Mouse (Mus musculus): ENCODE data around the gene Gm17349. TPM values are rescaled to one million over a fixed set of nuclear protein-coding genes. Genes with fewer than 3 reads are reported as not detected.

Gm17349 gene
- polyA plus RNA-seq (2012; rRNA removed; ENCODE audit: low replicate concordance), result not detected in 2 replicates

DNA sequence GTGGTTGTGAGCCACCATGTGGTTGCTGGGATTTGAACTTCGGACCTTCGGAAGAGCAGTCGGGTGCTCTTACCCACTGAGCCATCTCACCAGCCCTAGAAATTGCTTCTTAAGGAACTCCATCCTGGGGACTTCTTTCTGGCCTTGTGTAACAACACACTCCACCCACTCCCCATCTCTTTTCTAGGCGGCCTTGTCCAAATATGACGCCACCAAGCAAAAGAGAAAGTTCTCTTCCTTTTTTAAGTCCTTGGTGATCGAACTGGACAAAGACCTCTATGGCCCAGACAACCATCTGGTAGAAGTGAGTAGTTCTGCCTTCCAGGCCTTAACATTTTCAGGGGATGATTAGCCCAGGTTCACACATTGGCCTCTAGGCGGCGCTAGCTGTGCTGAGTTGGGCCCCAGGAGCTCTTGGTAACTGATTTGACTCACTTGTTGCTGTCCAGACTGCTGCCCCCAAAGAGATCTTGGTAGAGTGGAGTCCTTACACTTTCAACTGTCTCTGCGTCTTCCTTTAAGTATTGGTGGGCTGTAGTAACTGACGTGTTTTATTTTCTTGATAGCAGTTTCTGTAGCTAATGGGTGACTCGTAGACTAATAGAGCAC, at the start of gene Gm17349:
Gm17349 (minus strand) TSS at position 51 of the 609 bp plus-strand sequence.

DNA sequence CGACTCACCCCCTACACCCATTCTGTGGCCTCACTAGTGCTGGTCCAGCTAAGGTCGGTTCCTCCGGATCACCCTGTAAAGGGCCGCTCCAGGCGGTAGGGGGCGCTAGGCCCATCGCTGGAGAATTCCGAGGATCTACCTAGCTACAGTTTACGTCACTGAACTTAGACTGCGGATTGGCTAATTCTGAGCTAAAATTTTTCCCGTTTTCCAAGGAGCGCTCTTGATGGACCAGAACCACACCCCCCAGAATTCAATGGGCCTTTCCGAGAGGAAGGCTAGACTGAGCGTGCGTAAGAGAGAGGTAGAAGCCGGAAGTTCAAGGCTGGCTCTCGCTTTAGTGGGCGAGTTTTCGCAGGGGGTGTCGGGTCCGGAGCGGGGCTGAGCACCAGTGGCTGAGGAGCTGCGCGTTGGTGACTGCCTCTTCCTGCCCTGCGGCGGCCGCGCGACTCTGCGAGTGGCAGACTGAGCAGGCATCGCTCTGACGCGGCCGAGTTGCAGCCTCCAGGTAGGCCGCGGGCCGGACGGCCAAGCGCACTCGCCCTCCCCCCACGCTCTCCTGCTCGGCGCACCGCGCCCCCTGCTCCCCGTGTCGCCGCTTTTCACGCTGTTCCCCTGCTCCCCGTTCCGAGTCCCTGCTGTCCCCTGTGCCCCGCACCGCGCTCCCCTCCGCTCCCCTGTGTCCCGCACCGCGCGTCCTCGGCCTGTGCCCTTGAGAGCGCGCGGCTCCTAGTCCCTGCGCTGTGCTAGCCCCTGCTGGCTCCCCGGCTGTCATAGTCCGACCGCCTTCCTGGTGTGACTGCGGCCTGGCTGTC, 20.3 kb upstream of the Gm17349 start, which contains the start of gene Cox14:
Cox14 (plus strand) TSS at position 278 of the 815 bp plus-strand sequence.

GRCm38 (mm10) chr15:99717386-99718334, 12.4 kb upstream of the Gm17349 start, which contains the start of gene Gpd1:
TSS of gene Gpd1 (plus strand) at chr15:99717515.

DNA sequence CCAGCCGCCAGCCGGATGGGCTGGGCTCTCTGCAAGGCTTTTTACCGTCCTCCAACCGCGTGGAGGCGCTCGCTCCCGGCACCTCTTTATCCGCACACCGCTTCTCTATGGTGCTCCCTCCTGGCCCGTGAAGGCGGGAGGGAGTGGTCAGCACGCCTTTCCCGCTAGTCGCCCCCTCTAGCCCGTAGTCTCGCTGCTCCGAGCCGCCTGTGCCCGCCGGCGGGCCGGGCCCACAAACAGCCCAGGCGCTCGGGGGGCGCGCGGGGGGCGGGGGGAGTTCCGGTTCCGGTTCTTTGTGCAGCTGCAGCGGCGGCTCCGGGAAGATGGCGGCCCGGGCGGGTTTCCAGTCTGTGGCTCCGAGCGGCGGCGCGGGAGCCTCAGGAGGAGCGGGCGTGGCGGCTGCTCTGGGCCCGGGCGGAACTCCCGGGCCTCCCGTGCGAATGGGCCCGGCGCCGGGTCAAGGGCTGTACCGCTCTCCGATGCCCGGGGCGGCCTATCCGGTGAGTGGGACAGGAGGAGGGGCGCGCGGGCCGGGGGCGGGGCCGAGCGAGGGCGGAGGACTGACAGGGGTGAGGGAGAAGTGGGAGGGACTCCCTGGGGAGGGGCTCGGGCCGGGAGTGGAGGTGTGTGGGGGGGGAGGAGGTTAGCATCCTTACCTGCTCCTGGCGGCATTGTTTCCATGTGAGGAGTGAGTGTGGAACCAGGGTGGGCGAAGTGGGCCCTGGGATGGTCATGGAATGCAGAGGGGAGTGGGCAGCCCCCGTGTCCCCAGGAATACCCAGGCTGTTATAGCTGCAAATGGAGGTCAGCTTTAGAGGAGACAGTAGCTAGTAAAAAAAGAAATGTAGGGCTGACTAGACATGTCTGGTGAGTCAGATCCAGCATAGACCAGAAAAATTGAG, 3.0 kb downstream of the Gm17349 start, which contains the start of gene Smarcd1:
Smarcd1 (plus strand) TSS at position 131 of the 902 bp plus-strand sequence.

GRCm38 (mm10) chr15:99670154-99670821, 35.0 kb downstream of the Gm17349 start, which contains the start of gene Asic1:
TSS of gene Asic1 (plus strand) at chr15:99670368.

Other genes with a start within 250 kb of the Gm17349 start
- gene Nckap5l, start 247.7 kb downstream of the Gm17349 start, polyA plus RNA-seq (2012; rRNA removed; ENCODE audit: low replicate concordance), result 5.7 and 14.9 TPM in 2 replicates
- 3.3 and 5.1 TPM in 2 replicates for gene Bcdin3d, start 230.8 kb downstream of the Gm17349 start, polyA plus RNA-seq (2012; rRNA removed; ENCODE audit: low replicate concordance)
- gene Faim2, start 177.3 kb downstream of the Gm17349 start, polyA plus RNA-seq (2012; rRNA removed; ENCODE audit: low replicate concordance), result 0.43 and 1.4 TPM in 2 replicates
- 0.07 and 0.27 TPM in 2 replicates for gene Aqp2, start 126.4 kb downstream of the Gm17349 start, polyA plus RNA-seq (2012; rRNA removed; ENCODE audit: low replicate concordance)
- 0.87 and 21.0 TPM in 2 replicates for gene Aqp5, start 114.7 kb downstream of the Gm17349 start, polyA plus RNA-seq (2012; rRNA removed; ENCODE audit: low replicate concordance)
- not detected in 2 replicates for gene Aqp6, start 104.1 kb downstream of the Gm17349 start, polyA plus RNA-seq (2012; rRNA removed; ENCODE audit: low replicate concordance)
- gene Racgap1, start 53.8 kb downstream of the Gm17349 start, polyA plus RNA-seq (2012; rRNA removed; ENCODE audit: low replicate concordance), result 6.0 and 19.2 TPM in 2 replicates
- gene Asic1, start 35.1 kb downstream of the Gm17349 start, polyA plus RNA-seq (2012; rRNA removed; ENCODE audit: low replicate concordance), result 0.15 and 0.17 TPM in 2 replicates
- gene Smarcd1, start 3.4 kb downstream of the Gm17349 start, polyA plus RNA-seq (2012; rRNA removed; ENCODE audit: low replicate concordance), result 23.1 and 45.0 TPM in 2 replicates
- gene Gpd1, start 12.0 kb upstream of the Gm17349 start, polyA plus RNA-seq (2012; rRNA removed; ENCODE audit: low replicate concordance), result 767 and 1,246 TPM in 2 replicates
- gene Cox14, start 20.1 kb upstream of the Gm17349 start, polyA plus RNA-seq (2012; rRNA removed; ENCODE audit: low replicate concordance), result 201 and 238 TPM in 2 replicates
- gene Cers5, start 67.4 kb upstream of the Gm17349 start, polyA plus RNA-seq (2012; rRNA removed; ENCODE audit: low replicate concordance), result 50.3 and 52.2 TPM in 2 replicates
- gene Lima1, start 170.0 kb upstream of the Gm17349 start, polyA plus RNA-seq (2012; rRNA removed; ENCODE audit: low replicate concordance), result 28.0 and 54.6 TPM in 2 replicates